Mouse (Mus musculus): ENCODE measurements around the gene Lmo7.

Lmo7 gene

GRCm38 (mm10) chr14:101870171-101870902 lies 140.6 kb downstream of the Lmo7 start:
- DNase-seq (ENCODE audit: extremely low spot score, low read depth, low spot score) = no peak

GRCm38 (mm10) chr14:101872846-101873245 lies 143.1 kb downstream of the Lmo7 start:
- DNase-seq (ENCODE audit: extremely low spot score, low read depth, low spot score) = no peak

GRCm38 (mm10) chr14:101878346-101879049 lies 148.7 kb downstream of the Lmo7 start:
- DNase-seq (ENCODE audit: extremely low spot score, low read depth, low spot score) = no peak

- no peak for DNase-seq (ENCODE audit: extremely low spot score, low read depth, low spot score)
Measured at GRCm38 (mm10) chr14:101879050-101879694, 149.4 kb downstream of the Lmo7 start.

- no peak for DNase-seq (ENCODE audit: extremely low spot score, low read depth, low spot score)
Measured at GRCm38 (mm10) chr14:101882966-101883365, 153.2 kb downstream of the Lmo7 start.

GRCm38 (mm10) chr14:101883787-101884186 lies 154.0 kb downstream of the Lmo7 start:
- DNase-seq (ENCODE audit: extremely low spot score, low read depth, low spot score) = no peak

GRCm38 (mm10) chr14:101886320-101886719 lies 156.6 kb downstream of the Lmo7 start:
- DNase-seq (ENCODE audit: extremely low spot score, low read depth, low spot score) = no peak

GRCm38 (mm10) chr14:101891903-101892448 lies 162.2 kb downstream of the Lmo7 start:
- DNase-seq (ENCODE audit: extremely low spot score, low read depth, low spot score) = no peak

- no peak for DNase-seq (ENCODE audit: extremely low spot score, low read depth, low spot score)
Measured at GRCm38 (mm10) chr14:101892496-101892895, 162.7 kb downstream of the Lmo7 start.

- no peak for DNase-seq (ENCODE audit: extremely low spot score, low read depth, low spot score)
Measured at GRCm38 (mm10) chr14:101893215-101893614, 163.5 kb downstream of the Lmo7 start.

- DNase-seq (ENCODE audit: extremely low spot score, low read depth, low spot score) = no peak
Measured at GRCm38 (mm10) chr14:101898250-101898649, 168.5 kb downstream of the Lmo7 start.

GRCm38 (mm10) chr14:101901496-101901895 lies 171.7 kb downstream of the Lmo7 start:
- DNase-seq (ENCODE audit: extremely low spot score, low read depth, low spot score) = no peak

GRCm38 (mm10) chr14:101901976-101902375 lies 172.2 kb downstream of the Lmo7 start:
- no peak for DNase-seq (ENCODE audit: extremely low spot score, low read depth, low spot score)

GRCm38 (mm10) chr14:101903722-101904121 lies 174.0 kb downstream of the Lmo7 start:
- no peak for DNase-seq (ENCODE audit: extremely low spot score, low read depth, low spot score)

GRCm38 (mm10) chr14:101911983-101912382 lies 182.2 kb downstream of the Lmo7 start:
- no peak for DNase-seq (ENCODE audit: extremely low spot score, low read depth, low spot score)

- no peak for DNase-seq (ENCODE audit: extremely low spot score, low read depth, low spot score)
Measured at GRCm38 (mm10) chr14:101912392-101912791, 182.6 kb downstream of the Lmo7 start.

- DNase-seq (ENCODE audit: extremely low spot score, low read depth, low spot score) = no peak
Measured at GRCm38 (mm10) chr14:101914321-101914720, 184.6 kb downstream of the Lmo7 start.

GRCm38 (mm10) chr14:101915867-101916266 lies 186.1 kb downstream of the Lmo7 start:
- no peak for DNase-seq (ENCODE audit: extremely low spot score, low read depth, low spot score)

- no peak for DNase-seq (ENCODE audit: extremely low spot score, low read depth, low spot score)
Measured at GRCm38 (mm10) chr14:101918471-101918870, 188.7 kb downstream of the Lmo7 start.

GRCm38 (mm10) chr14:101927646-101928244 lies 198.0 kb downstream of the Lmo7 start:
- no peak for DNase-seq (ENCODE audit: extremely low spot score, low read depth, low spot score)
